Mouse (Mus musculus) retina, embryonic 14.5 days (tissue): ENCODE data around the gene Nol11.
"Not testable (repeated sequence)": the region's sequence is repeated elsewhere in the genome, so short reads cannot be mapped to it uniquely, and the experiment has no call there.

Experiments
- DNase-seq: peaks from one replicate; pipeline ENCODE4 v3.0.0-alpha.2; 2015; ENCODE audit warnings: low spot score

The Nol11 gene

GRCm38 (mm10) chr11:107155292-107155691 is 33.9 kb downstream of the Nol11 start:
- no peak for DNase-seq

DNA sequence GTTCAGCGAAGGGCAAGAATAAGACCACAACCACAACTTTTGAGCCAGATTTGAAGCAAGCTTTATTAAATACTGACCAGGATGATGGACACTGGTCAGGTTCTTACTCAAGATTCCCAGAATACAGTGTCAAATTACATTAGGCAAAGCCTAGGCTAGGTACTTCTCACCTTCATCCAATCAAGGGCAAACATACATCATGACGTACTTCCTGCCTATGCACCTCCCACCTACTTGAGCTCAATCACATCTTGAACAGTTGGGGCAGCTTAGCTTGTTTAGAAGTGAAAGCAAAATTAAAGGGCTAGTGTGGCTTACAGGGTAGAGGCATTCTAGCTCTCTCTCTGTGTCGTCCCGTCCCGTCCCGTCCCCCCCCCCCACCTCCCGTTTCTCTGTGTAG is 34.8 kb downstream of the Nol11 start:
- DNase-seq, result no peak

- no peak for DNase-seq
These were observed 35.5 kb downstream of the Nol11 start for GRCm38 (mm10) chr11:107153645-107154044.

DNA sequence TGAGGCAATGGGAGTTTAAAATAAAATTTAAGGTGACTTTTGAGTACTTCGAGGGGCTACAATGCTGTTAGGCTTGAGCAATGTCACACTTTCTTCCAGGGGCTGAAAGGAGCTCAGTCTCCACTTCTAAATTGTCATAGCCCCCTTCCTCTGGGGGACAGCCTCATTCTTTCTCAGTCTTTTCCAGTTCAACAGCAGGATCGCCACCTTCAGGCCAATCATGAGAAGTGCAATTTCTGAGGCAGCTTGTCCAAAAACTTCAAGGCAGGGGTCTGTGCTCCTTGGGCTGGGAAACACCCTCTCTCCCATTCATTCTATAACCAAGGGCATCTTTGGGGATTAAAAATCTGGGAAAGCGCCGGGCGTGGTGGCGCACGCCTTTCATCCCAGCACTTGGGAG is 37.4 kb downstream of the Nol11 start:
- peak; percentile 38 for DNase-seq

DNA sequence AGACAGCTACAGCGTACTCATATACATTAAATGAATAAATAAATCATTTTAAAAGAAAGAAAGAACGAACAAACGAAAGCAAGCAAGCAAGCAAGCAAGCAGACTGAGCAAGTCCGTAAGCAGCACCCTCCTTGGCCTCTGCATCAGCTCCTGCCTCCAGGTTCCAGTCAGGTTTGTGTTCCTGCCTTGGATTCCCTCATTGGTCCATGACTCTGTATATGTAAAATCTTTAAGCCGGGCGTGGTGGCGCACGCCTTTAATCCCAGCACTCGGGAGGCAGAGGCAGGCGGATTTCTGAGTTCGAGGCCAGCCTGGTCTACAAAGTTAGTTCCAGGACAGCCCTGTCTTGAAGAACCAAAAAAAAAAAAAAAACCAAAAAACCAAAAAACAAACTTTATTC is 45.2 kb downstream of the Nol11 start:
- DNase-seq, result not testable (repeated sequence)

DNA sequence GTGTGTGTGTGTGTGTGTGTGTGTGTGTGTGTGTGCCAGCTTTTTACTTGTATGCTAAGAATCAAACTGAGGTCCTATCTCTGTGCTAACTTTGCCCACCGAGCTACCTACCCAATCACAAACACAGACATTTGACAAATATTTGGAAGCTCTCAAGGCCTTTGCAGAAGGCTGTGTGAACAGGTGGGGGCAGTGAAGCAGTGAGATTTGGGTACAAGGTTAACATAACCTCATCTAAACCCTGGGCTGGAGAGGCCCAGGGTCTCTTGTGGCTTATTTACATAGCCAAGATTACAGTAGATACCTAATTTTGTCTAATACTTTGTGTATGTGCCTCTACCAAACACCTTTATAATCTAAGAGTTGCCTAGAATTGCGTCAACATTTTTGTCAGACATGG is 46.8 kb downstream of the Nol11 start:
- no peak for DNase-seq

GRCm38 (mm10) chr11:107140756-107141155 is 48.4 kb downstream of the Nol11 start:
- DNase-seq, result no peak

GRCm38 (mm10) chr11:107138633-107139032 is 50.5 kb downstream of the Nol11 start:
- no peak for DNase-seq

DNA sequence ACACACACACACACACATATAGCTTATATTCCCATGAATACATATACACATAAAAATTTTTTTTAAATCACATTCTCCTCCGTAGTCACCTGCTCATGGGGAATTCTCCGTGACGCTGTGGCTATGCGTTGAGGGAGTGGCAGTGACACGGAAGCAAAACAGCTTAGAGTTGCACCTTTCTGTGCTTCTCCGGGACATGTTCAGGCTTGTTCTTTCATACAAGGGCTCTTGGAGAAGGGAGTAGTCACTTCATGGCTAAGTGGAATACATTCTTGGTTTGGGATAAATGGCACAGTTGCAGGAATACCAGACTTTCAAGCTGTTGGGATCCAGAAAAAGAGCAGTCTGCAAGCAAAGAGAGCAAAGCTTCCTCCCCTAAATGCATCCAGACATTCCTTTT is 51.6 kb downstream of the Nol11 start:
- DNase-seq, result no peak

- not testable (repeated sequence) for DNase-seq
These were observed 52.7 kb downstream of the Nol11 start for GRCm38 (mm10) chr11:107136458-107136857.

DNA sequence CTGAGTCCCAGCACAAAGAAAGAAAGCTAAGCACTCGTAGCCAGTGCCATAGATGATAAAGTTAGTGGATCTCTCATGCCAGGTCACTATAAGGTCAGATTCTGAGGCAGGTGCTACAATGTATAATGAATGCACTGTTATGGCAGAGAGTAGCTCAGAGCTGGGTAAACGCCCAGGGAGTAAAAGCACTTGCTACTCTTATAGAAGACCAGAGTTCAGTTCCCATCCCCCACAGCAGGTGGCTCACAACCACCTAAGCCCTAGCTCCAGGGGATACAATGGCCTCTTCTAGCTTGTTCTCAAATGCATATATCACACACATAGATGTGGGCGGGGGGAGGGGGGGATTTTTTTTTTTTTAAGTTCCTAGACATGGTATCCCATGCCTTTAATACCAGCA is 53.4 kb downstream of the Nol11 start:
- DNase-seq, result no peak

DNA sequence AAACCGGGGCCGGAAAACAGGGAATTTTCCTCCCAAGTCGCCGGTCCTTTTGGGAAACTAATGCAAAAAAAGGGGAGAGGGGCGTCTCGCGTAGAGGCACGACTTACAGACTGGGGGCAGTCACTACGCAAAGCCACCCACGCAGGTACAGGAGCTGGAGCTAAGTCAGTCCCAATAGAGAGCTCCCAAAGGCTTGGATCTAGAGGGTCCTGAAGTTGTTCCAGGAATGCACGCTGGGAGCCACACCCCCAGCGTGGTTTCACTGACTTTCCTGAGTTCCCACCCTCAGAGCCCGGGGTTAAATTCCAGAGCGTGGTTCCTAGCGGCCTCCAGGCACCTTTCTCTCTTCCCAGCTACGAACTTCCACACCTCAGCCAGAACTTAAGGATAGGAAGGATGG is 56.8 kb downstream of the Nol11 start:
- DNase-seq, result no peak

- DNase-seq, result peak; percentile 92
These were observed 57.3 kb downstream of the Nol11 start, which contains the start of gene Bptf for GRCm38 (mm10) chr11:107131749-107132421. Bptf (minus strand) TSS chr11:107132127.

DNA sequence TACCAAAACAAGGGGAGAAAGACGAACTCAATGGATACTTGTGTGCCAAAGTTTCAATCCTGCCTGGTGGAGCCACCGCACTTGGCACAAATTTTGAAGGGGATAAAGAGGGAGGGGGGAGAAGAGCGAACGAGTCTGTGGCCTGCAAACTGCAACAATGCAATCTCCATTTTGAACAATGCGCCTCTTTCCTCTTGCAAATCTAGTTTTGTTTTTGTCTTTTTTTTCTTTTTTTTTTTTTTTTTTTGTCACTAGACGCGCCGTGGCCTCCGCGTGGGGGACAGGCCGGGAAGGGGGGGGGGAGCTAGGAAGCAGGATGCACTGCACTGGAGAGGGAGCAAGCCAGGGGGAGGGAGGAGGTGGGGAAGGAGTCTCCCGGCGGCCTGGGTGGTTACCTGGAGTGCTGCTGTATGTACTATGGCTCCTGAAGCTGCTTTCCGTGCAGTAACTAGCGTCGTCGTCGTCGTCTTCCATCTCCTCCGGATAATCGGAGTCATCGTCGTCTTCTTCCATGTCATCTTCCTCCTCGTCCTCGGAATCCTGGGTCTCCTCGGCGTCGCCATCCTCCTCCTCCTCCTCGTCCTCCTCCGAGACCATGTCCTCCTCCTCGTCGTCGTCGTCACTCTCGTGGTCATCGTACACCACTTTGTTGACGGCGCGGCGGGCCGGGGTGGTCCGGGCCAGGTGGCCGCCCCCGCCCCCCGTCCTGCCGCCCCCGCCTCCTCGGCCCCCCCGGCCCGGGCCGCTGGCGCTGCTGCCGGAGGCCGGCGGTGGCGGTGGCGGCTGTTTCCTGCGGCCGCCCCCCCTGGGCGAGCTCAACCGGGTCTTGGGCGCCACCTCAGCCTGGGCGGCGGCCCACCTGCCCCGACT is 58.1 kb downstream of the Nol11 start:
- DNase-seq, result peak; percentile 61

DNA sequence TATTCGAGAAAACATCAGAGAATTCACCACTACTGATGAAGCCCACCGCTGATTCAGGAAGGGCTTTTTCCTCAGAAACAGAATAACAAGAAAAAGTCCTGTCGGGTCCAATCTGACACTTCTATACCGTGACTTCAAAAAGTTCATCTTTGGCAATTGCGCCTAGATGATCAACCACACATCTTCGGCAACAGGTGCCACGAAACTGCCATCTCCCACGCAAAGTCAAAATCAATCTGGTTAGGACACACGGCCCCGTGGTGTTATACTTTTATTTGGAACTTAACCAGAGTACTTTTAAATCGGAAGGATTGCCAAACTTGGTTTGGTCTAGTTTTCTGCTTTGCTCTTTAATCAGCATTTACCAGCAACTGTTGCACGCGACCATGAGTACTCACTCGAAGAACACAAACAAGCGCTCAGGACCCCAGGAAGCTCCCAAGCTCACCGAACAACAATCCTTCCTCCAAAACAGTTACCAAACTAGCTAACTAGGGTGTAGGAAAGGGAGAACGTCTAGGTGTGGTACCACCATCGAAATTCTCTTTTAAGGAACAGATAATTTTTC is 58.9 kb downstream of the Nol11 start:
- DNase-seq, result peak; percentile 47

GRCm38 (mm10) chr11:107129641-107130040 is 59.5 kb downstream of the Nol11 start:
- DNase-seq, result no peak

- not testable (repeated sequence) for DNase-seq
These were observed 62.5 kb downstream of the Nol11 start for GRCm38 (mm10) chr11:107126716-107127115.

- DNase-seq, result no peak
These were observed 64.2 kb downstream of the Nol11 start for GRCm38 (mm10) chr11:107125011-107125410.

- peak; percentile 37 for DNase-seq
These were observed 64.9 kb downstream of the Nol11 start for GRCm38 (mm10) chr11:107124327-107124731.

- DNase-seq, result no peak
These were observed 71.4 kb downstream of the Nol11 start for GRCm38 (mm10) chr11:107117789-107118188.
